Mouse (Mus musculus): Measurements from ENCODE around the gene Ttc28. TPM values are rescaled to one million over a fixed set of nuclear protein-coding genes. Genes with fewer than 3 reads are reported as not detected.

The Ttc28 gene
- polyA plus RNA-seq, 1 experiment: 6.7 TPM

GRCm38 (mm10) chr5:110944326-110944725 lies 64.7 kb downstream of the Ttc28 start:
- Histone ChIP-seq H3K4me3 (replicated peaks) (no peak overlapping the region), H3K27me3 (replicated peaks) (peaks cover 14% of the 10 kb centered on the region), H3K4me1 (no peaks in the 10 kb centered on the region), H3K9me3 (no peaks in the 10 kb centered on the region), H3K36me3 (replicated peaks; ENCODE audit: low read length) (no peaks in the 10 kb centered on the region)
- TF ChIP-seq FLI1 (IDR thresholded peaks at IDR 0.05; ENCODE audit: low read length) (no peak), GATA1 (IDR thresholded peaks at IDR 0.05; ENCODE audit: borderline replicate concordance, low read length) (no peak)

GRCm38 (mm10) chr5:110948476-110949399 lies 69.1 kb downstream of the Ttc28 start:
- TF ChIP-seq GATA1 (IDR thresholded peaks at IDR 0.05; ENCODE audit: borderline replicate concordance, low read length) (no peak), FLI1 (IDR thresholded peaks at IDR 0.05; ENCODE audit: low read length) (no peak)
- H3K9me3 ChIP-seq: no peaks in the 10 kb centered on the region
- peaks cover 3% of the 10 kb centered on the region; the same call in 1 of the 2 replicates for H3K4me1 ChIP-seq
- no peaks in the 10 kb centered on the region for H3K36me3 ChIP-seq (replicated peaks; ENCODE audit: low read length)
- H3K27me3 ChIP-seq (replicated peaks): peaks cover 17% of the 10 kb centered on the region
- H3K4me3 ChIP-seq (replicated peaks): no peak overlapping the region

- Histone ChIP-seq H3K4me1 (peaks cover 3% of the 10 kb centered on the region; the same call in 1 of the 2 replicates), H3K27me3 (replicated peaks) (peaks cover 14% of the 10 kb centered on the region), H3K36me3 (replicated peaks; ENCODE audit: low read length) (no peaks in the 10 kb centered on the region), H3K4me3 (replicated peaks) (no peak overlapping the region), H3K9me3 (no peaks in the 10 kb centered on the region)
- TF ChIP-seq GATA1 (IDR thresholded peaks at IDR 0.05; ENCODE audit: borderline replicate concordance, low read length) (no peak), FLI1 (IDR thresholded peaks at IDR 0.05; ENCODE audit: low read length) (no peak)
Measured at GRCm38 (mm10) chr5:110949791-110950190, 70.2 kb downstream of the Ttc28 start.

DNA sequence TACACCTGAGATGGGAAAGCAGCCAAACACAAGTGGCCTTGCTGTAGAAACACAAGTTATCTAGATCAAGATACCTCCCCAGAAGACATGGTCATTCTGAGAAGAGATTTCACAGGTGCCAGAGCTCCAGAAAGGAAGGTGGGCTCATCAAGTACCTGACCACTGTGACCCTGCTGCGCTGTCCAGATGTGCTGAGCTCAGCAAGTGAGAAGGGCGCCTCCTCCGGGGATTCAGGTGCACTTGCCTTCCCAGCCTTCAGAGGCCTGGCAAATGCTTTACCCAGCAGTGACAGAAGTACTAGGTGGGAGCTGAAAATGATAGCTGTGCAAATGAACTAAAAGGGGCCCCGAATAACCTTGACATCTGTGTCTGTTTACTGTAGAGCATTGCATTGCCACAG lies 78.6 kb downstream of the Ttc28 start:
- H3K9me3 ChIP-seq: no peaks in the 10 kb centered on the region
- no peaks in the 10 kb centered on the region for H3K36me3 ChIP-seq (replicated peaks; ENCODE audit: low read length)
- TF ChIP-seq FLI1 (IDR thresholded peaks at IDR 0.05; ENCODE audit: low read length): no peak
- TF ChIP-seq GATA1 (IDR thresholded peaks at IDR 0.05; ENCODE audit: borderline replicate concordance, low read length): no peak
- H3K4me1 ChIP-seq: no peaks in the 10 kb centered on the region
- H3K27me3 ChIP-seq (replicated peaks): peaks cover 4% of the 10 kb centered on the region
- no peak overlapping the region for H3K4me3 ChIP-seq (replicated peaks)

DNA sequence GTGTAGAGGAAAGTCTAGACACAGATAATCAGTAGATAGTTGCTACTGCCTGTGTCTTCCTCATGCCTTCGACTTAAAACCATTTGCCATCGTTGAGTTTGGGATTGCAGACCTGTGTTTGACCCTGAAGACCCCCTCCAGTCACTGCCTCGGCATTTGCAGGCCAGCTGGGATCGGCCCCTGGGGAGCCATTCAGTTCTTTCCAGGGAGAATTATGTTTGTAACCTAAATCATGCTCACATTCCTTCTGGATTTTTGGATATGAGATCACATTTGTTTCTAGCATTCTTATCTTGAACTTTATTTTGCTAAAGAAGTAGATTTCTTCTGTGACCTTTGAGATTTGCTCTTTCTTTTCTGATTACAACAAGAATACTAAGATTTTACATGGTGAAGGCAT lies 80.5 kb downstream of the Ttc28 start:
- no peaks in the 10 kb centered on the region; the same call in 1 of the 2 replicates for H3K9me3 ChIP-seq
- TF ChIP-seq FLI1 (IDR thresholded peaks at IDR 0.05; ENCODE audit: low read length): no peak
- TF ChIP-seq GATA1 (IDR thresholded peaks at IDR 0.05; ENCODE audit: borderline replicate concordance, low read length): no peak
- H3K36me3 ChIP-seq (replicated peaks; ENCODE audit: low read length): no peaks in the 10 kb centered on the region
- H3K4me3 ChIP-seq (replicated peaks): no peak overlapping the region
- H3K27me3 ChIP-seq (replicated peaks): peaks cover 4% of the 10 kb centered on the region
- H3K4me1 ChIP-seq: no peaks in the 10 kb centered on the region

GRCm38 (mm10) chr5:110960890-110961289 lies 81.3 kb downstream of the Ttc28 start:
- H3K27me3 ChIP-seq (replicated peaks): peaks cover 7% of the 10 kb centered on the region
- no peaks in the 10 kb centered on the region; the same call in 1 of the 2 replicates for H3K9me3 ChIP-seq
- H3K36me3 ChIP-seq (replicated peaks; ENCODE audit: low read length): no peaks in the 10 kb centered on the region
- H3K4me1 ChIP-seq: no peaks in the 10 kb centered on the region
- TF ChIP-seq FLI1 (IDR thresholded peaks at IDR 0.05; ENCODE audit: low read length) (no peak), GATA1 (IDR thresholded peaks at IDR 0.05; ENCODE audit: borderline replicate concordance, low read length) (no peak)
- no peak overlapping the region for H3K4me3 ChIP-seq (replicated peaks)

- H3K27me3 ChIP-seq (replicated peaks): peaks cover 27% of the 10 kb centered on the region
- no peak overlapping the region for H3K4me3 ChIP-seq (replicated peaks)
- no peaks in the 10 kb centered on the region; the same call in 1 of the 2 replicates for H3K9me3 ChIP-seq
- no peaks in the 10 kb centered on the region for H3K36me3 ChIP-seq (replicated peaks; ENCODE audit: low read length)
- TF ChIP-seq FLI1 (IDR thresholded peaks at IDR 0.05; ENCODE audit: low read length) (no peak), GATA1 (IDR thresholded peaks at IDR 0.05; ENCODE audit: borderline replicate concordance, low read length) (no peak)
- H3K4me1 ChIP-seq: peaks cover 7% of the 10 kb centered on the region
Measured at GRCm38 (mm10) chr5:110967483-110968055, 88.0 kb downstream of the Ttc28 start.

DNA sequence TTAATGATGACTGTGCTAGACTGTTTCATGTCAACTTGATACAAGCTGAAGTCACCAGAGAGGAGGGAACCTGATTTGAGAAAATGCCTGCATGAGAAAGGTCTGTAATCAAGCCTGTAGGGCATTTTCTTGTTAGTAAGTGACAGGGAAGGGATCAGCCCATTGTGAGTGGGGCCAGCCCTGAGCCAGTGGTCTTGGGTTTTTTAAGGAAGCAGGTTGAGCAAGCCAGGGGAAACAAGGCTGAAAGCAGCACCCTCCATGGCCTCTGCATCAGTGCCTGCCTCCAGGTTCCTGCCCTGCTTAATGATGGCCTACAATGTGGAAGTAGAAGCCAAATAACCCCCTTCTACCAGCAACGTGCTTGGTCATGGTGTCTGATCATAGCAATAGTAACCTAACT lies 89.0 kb downstream of the Ttc28 start:
- Histone ChIP-seq H3K27me3 (replicated peaks) (peaks cover 32% of the 10 kb centered on the region), H3K36me3 (replicated peaks; ENCODE audit: low read length) (no peaks in the 10 kb centered on the region), H3K4me1 (peaks cover 7% of the 10 kb centered on the region), H3K4me3 (replicated peaks) (no peak overlapping the region), H3K9me3 (no peaks in the 10 kb centered on the region; the same call in 1 of the 2 replicates)
- TF ChIP-seq FLI1 (IDR thresholded peaks at IDR 0.05; ENCODE audit: low read length) (no peak), GATA1 (IDR thresholded peaks at IDR 0.05; ENCODE audit: borderline replicate concordance, low read length) (no peak)

- Histone ChIP-seq H3K4me3 (replicated peaks) (no peak overlapping the region), H3K4me1 (peaks cover 7% of the 10 kb centered on the region), H3K27me3 (replicated peaks) (peaks cover 42% of the 10 kb centered on the region), H3K36me3 (replicated peaks; ENCODE audit: low read length) (no peaks in the 10 kb centered on the region), H3K9me3 (peaks cover 10% of the 10 kb centered on the region)
- TF ChIP-seq FLI1 (IDR thresholded peaks at IDR 0.05; ENCODE audit: low read length): no peak
- no peak for TF ChIP-seq GATA1 (IDR thresholded peaks at IDR 0.05; ENCODE audit: borderline replicate concordance, low read length)
Measured at GRCm38 (mm10) chr5:110970162-110970780, 90.7 kb downstream of the Ttc28 start.
